19 mouse cellular contexts compared by ENCODE assay signal in genomic region chr15:81772431-81773120, GRCm38 (mm10). TPM values are rescaled to one million over a fixed set of nuclear protein-coding genes. Genes with fewer than 3 reads are reported as not detected.
DNase-seq lines count a peak whose midpoint lies in the region; ATAC-seq lines count a peak whose summit lies in the region.
"Had no signal": no experiment of that assay in that cellular context is flagged by ENCODE, and none has a peak within 500 bp of the region (broad histone marks: within the 10 kb centered on the region; RNA-seq: fewer than 3 reads in every experiment).

No protein-coding gene starts in this region.

- H3K4me2 ChIP-seq in hindbrain, embryonic 13.5 days, result no peak overlapping the region
- H3K4me2 ChIP-seq: forebrain, embryonic 15.5 days; heart, embryonic 15.5 days; midbrain, embryonic 12.5 days had no signal

- no peak overlapping the region for H3K27ac ChIP-seq in hindbrain, embryonic 10.5 days
- no peak overlapping the region for H3K27ac ChIP-seq in hindbrain, embryonic 13.5 days
- peak overlapping the region; percentile 79 for H3K27ac ChIP-seq in brown adipose tissue, adult 24 weeks (replicated peaks; ENCODE audit: low read depth, low read length)
- peak overlapping the region; percentile 12; the same call in 1 of the 2 replicates for H3K27ac ChIP-seq in limb, embryonic 10.5 days
- H3K27ac ChIP-seq: forebrain, embryonic 15.5 days; heart, embryonic 15.5 days; midbrain, embryonic 12.5 days had no signal

- H3K9me3 ChIP-seq in hindbrain, embryonic 10.5 days, result peaks cover 5% of the 10 kb centered on the region; the same call in 1 of the 2 replicates
- no peaks in the 10 kb centered on the region for H3K9me3 ChIP-seq in hindbrain, embryonic 13.5 days
- H3K9me3 ChIP-seq in limb, embryonic 10.5 days (replicated peaks), result no peaks in the 10 kb centered on the region
- H3K9me3 ChIP-seq: forebrain, embryonic 15.5 days; heart, embryonic 15.5 days; midbrain, embryonic 12.5 days had no signal

- no peak for ATAC-seq in hindbrain, embryonic 13.5 days (ENCODE audit: low FRiP score)
- ATAC-seq: CD4-positive, CD25-positive, alpha-beta regulatory T cell, adult 4 months; forebrain, embryonic 15.5 days; hindbrain, embryonic 16.5 days; liver, postnatal 0 days had no signal

- H3K9ac ChIP-seq in hindbrain, embryonic 13.5 days, result no peak overlapping the region
- H3K9ac ChIP-seq: forebrain, embryonic 15.5 days; heart, embryonic 15.5 days; liver, postnatal 0 days; midbrain, embryonic 12.5 days had no signal

- no peak overlapping the region for H3K4me3 ChIP-seq in hindbrain, embryonic 10.5 days
- no peak overlapping the region for H3K4me3 ChIP-seq in hindbrain, embryonic 13.5 days
- H3K4me3 ChIP-seq in brown adipose tissue, adult 24 weeks (ENCODE audit: insufficient read depth, low read depth, low read length), result no peak overlapping the region
- H3K4me3 ChIP-seq in limb, embryonic 10.5 days, result no peak overlapping the region
- H3K4me3 ChIP-seq: forebrain, embryonic 15.5 days; heart, embryonic 15.5 days; midbrain, embryonic 12.5 days had no signal

- peaks cover 95% of the 10 kb centered on the region for H3K36me3 ChIP-seq in hindbrain, embryonic 10.5 days
- peaks cover 92% of the 10 kb centered on the region for H3K36me3 ChIP-seq in hindbrain, embryonic 13.5 days
- H3K36me3 ChIP-seq in limb, embryonic 10.5 days, result peaks cover 98% of the 10 kb centered on the region

- H3K4me1 ChIP-seq in hindbrain, embryonic 10.5 days (replicated peaks), result no peaks in the 10 kb centered on the region
- no peaks in the 10 kb centered on the region for H3K4me1 ChIP-seq in hindbrain, embryonic 13.5 days (replicated peaks)
- H3K4me1 ChIP-seq in brown adipose tissue, adult 24 weeks (ENCODE audit: control insufficient read depth, insufficient read depth, insufficient read length, low read length), result 0 out of 2 replicates have a peak, but pooled peaks cover 3% of the 10 kb centered on the region
- peaks cover 11% of the 10 kb centered on the region; the same call in 1 of the 2 replicates for H3K4me1 ChIP-seq in limb, embryonic 10.5 days
- H3K4me1 ChIP-seq: forebrain, embryonic 15.5 days; heart, embryonic 15.5 days; midbrain, embryonic 12.5 days had no signal

- H3K27me3 ChIP-seq in hindbrain, embryonic 10.5 days (ENCODE audit: insufficient read depth, poor library complexity, severe bottlenecking), result no peaks in the 10 kb centered on the region
- H3K27me3 ChIP-seq in hindbrain, embryonic 13.5 days, result no peaks in the 10 kb centered on the region
- no peaks in the 10 kb centered on the region for H3K27me3 ChIP-seq in limb, embryonic 10.5 days (ENCODE audit: low read depth, poor library complexity, severe bottlenecking)
- H3K27me3 ChIP-seq: forebrain, embryonic 15.5 days; heart, embryonic 15.5 days; midbrain, embryonic 12.5 days had no signal

- WGBS in hindbrain, embryonic 10.5 days, result 75% methylated on average over 20 of the region's 20 CpGs
- WGBS in hindbrain, embryonic 13.5 days, result 88% methylated on average over 20 of the region's 20 CpGs
- WGBS in limb, embryonic 10.5 days, result 74% methylated on average over 20 of the region's 20 CpGs

- peak; percentile 12 for DNase-seq in hindbrain, embryonic 10.5 days (ENCODE audit: low spot score)
- DNase-seq in embryo, embryonic 11 days, result peak; percentile 43
- no peak for DNase-seq in limb, embryonic 10.5 days (ENCODE audit: low spot score)
- no peak for DNase-seq in ovary, postnatal 10 days (ENCODE audit: low spot score)
- no peak for DNase-seq in spleen, adult 18-20 months
- no peak for DNase-seq in adipocyte (ENCODE audit: low spot score)
- DNase-seq: adrenal gland, postnatal 25 days; cerebellum, adult 9-11 months; gastrocnemius, postnatal 10 days; kidney, adult 8-10 months; liver, postnatal 0 days; lung, postnatal 36 days had no signal

RNA-seq across cellular contexts. Expression of gene Rangap1, which starts 27.2 kb away (rescaled TPM):
- polyA plus RNA-seq in hindbrain, embryonic 10.5 days (2016; fragmentation: Nextera tagmentation; extraction: Ambion mirVana), result 166 and 178 TPM in 2 replicates
- 129 and 140 TPM in 2 replicates for polyA plus RNA-seq in hindbrain, embryonic 13.5 days (2015; fragmentation: Nextera tagmentation; extraction: Ambion mirVana)
- polyA plus RNA-seq in brown adipose tissue, adult 24 weeks (2012; ENCODE audit: insufficient read depth, insufficient read length, missing spikeins), result 15.0 and 18.8 TPM in 2 replicates
- polyA plus RNA-seq in limb, embryonic 10.5 days (2016; fragmentation: Nextera tagmentation; extraction: Ambion mirVana), result 150 and 166 TPM in 2 replicates

RNA-seq across cellular contexts. Expression of gene Zc3h7b, which starts 27.7 kb away (rescaled TPM):
- 37.9 and 40.8 TPM in 2 replicates for polyA plus RNA-seq in hindbrain, embryonic 10.5 days (2016; fragmentation: Nextera tagmentation; extraction: Ambion mirVana)
- 42.6 and 46.8 TPM in 2 replicates for polyA plus RNA-seq in hindbrain, embryonic 13.5 days (2015; fragmentation: Nextera tagmentation; extraction: Ambion mirVana)
- polyA plus RNA-seq in brown adipose tissue, adult 24 weeks (2012; ENCODE audit: insufficient read depth, insufficient read length, missing spikeins), result 25.1 and 32.4 TPM in 2 replicates
- 51.7 and 57.5 TPM in 2 replicates for polyA plus RNA-seq in limb, embryonic 10.5 days (2016; fragmentation: Nextera tagmentation; extraction: Ambion mirVana)

RNA-seq across cellular contexts. Expression of gene Tef, which starts 29.6 kb away (rescaled TPM):
- 16.4 and 19.4 TPM in 2 replicates for polyA plus RNA-seq in hindbrain, embryonic 10.5 days (2016; fragmentation: Nextera tagmentation; extraction: Ambion mirVana)
- 22.3 and 22.4 TPM in 2 replicates for polyA plus RNA-seq in hindbrain, embryonic 13.5 days (2015; fragmentation: Nextera tagmentation; extraction: Ambion mirVana)
- 33.0 and 53.3 TPM in 2 replicates for polyA plus RNA-seq in brown adipose tissue, adult 24 weeks (2012; ENCODE audit: insufficient read depth, insufficient read length, missing spikeins)
- polyA plus RNA-seq in limb, embryonic 10.5 days (2016; fragmentation: Nextera tagmentation; extraction: Ambion mirVana), result 13.4 and 16.5 TPM in 2 replicates

Comparison
In these comparisons a context has a peak if more than half of its experiments do, and no peak if none do; other contexts are left out.
1. DNase-seq: peak in hindbrain, embryonic 10.5 days (single experiment) and embryo, embryonic 11 days (single experiment); none in limb, embryonic 10.5 days (single experiment), ovary, postnatal 10 days (single experiment), spleen, adult 18-20 months (0 of 2) and adipocyte (single experiment).
2. H3K27ac ChIP-seq: peak in brown adipose tissue, adult 24 weeks (single experiment) and limb, embryonic 10.5 days (single experiment); none in hindbrain, embryonic 10.5 days (single experiment) and hindbrain, embryonic 13.5 days (single experiment).